Mouse (Mus musculus) kidney, embryonic 15.5 days (tissue): Measurements from ENCODE around the gene Tph2. TPM values are rescaled to one million over a fixed set of nuclear protein-coding genes. Genes with fewer than 3 reads are reported as not detected.

Experiments used
- ATAC-seq: fragments of 200-750 bp; cut with Nextera tagmentation; replicated peaks from 2 replicates; pipeline ENCODE4 v1.8.0; 2017; ENCODE audit warnings: moderate TSS enrichment; ENCODE audit not compliant: low FRiP score
- H3K27ac ChIP-seq: fragments of 300-500 bp; sonication (generic); 2 replicates; pipeline ENCODE4 v1.5.1; 2015; ENCODE audit warnings: mild to moderate bottlenecking, inconsistent platforms
- H3K27me3 ChIP-seq: fragments of 300-500 bp; sonication (generic); 2 replicates; pipeline ENCODE4 v1.6.1; 2015; ENCODE audit warnings: inconsistent platforms
- H3K36me3 ChIP-seq: fragments of 300-500 bp; sonication (generic); 2 replicates; pipeline ENCODE4 v1.6.1; 2015; ENCODE audit warnings: inconsistent platforms
- H3K4me1 ChIP-seq: fragments of 300-500 bp; sonication (generic); 2 replicates; pipeline ENCODE4 v1.6.1; 2015; ENCODE audit warnings: inconsistent platforms
- H3K4me2 ChIP-seq: fragments of 300-500 bp; sonication (generic); 2 replicates; pipeline ENCODE4 v1.6.1; 2015; ENCODE audit warnings: moderate library complexity, mild to moderate bottlenecking, inconsistent platforms
- H3K4me3 ChIP-seq: fragments of 300-500 bp; sonication (generic); replicated peaks from 2 replicates; pipeline ENCODE4 v1.5.1; 2015; ENCODE audit warnings: mild to moderate bottlenecking, inconsistent platforms
- H3K9ac ChIP-seq: fragments of 300-500 bp; sonication (generic); 2 replicates; pipeline ENCODE4 v1.6.1; 2015; ENCODE audit warnings: mild to moderate bottlenecking, inconsistent platforms
- H3K9me3 ChIP-seq: fragments of 300-500 bp; sonication (generic); replicated peaks from 2 replicates; pipeline ENCODE4 v1.6.1; 2016; ENCODE audit warnings: inconsistent platforms
- WGBS: fragments of 180-500 bp; shearing (Covaris S2); methylation state at CpG from one replicate; pipeline ENCODE4 v1.1.7; 2015; ENCODE audit warnings: mixed read lengths; 5-methylcytosine and 5-hydroxymethylcytosine counted together
- polyA plus RNA-seq: library from polyadenylated mRNA; unstranded; fragments of >200 nt; fragmentation: Nextera tagmentation; extraction: Ambion mirVana; gene quantifications from 2 replicates; pipeline ENCODE4 v1.2.1, GENCODE M21; 2015

The Tph2 gene
- polyA plus RNA-seq, 1 experiment from 2014 or later, result not detected

DNA sequence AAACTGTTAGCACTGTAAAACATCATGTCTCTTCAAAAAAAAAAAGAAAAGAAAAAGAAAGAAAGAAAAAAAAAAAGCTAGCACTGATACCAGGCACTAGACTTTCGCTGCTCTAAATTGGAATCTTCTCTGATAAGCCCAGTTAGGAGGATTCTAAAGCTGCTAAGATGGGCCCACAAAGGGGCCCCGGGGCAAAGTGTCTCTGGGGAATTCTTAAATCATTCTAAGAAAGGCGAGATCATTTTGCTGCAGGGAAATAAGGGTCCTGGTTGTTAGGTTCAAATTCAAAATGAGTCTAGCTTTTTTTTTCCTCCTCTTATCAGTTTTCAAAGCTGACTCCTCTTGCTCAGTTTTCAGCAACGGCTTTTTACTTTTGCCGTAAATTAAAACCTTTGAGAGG, 59.3 kb downstream of the Tph2 start:
- no peaks in the 10 kb centered on the region for H3K27me3 ChIP-seq
- no peaks in the 10 kb centered on the region for H3K9me3 ChIP-seq
- H3K9ac ChIP-seq, result no peak overlapping the region
- no peak for ATAC-seq
- H3K4me1 ChIP-seq, result 0 out of 2 replicates have a peak, but pooled peaks cover 4% of the 10 kb centered on the region
- H3K4me2 ChIP-seq, result no peak overlapping the region
- H3K36me3 ChIP-seq, result no peaks in the 10 kb centered on the region
- H3K27ac ChIP-seq, result no peak overlapping the region
- no peak overlapping the region for H3K4me3 ChIP-seq
- WGBS, result 33% methylated on average over 5 of the region's 5 CpGs

DNA sequence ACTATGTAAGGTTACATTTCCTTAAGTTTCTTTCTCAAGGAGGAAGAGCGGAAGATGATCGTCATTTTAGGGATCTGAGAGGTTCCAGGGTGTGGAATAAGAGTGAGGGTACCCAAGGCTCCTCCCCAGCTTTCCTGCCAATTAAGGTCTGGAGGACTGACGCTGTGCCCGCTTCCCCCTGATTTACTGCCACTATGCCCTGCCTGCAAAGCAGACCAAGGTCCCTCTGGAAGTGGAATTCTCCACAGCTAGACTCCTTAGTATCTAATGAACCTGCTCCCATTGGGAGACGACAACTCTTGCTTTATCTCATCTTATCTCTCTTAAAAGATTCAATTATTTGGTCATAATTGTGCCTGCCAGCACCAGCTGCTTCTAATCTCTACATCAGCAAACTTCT, 59.8 kb downstream of the Tph2 start:
- 54% methylated on average over 5 of the region's 5 CpGs for WGBS
- Histone ChIP-seq H3K4me3 (no peak overlapping the region), H3K4me2 (no peak overlapping the region), H3K36me3 (no peaks in the 10 kb centered on the region), H3K9me3 (no peaks in the 10 kb centered on the region), H3K27ac (no peak overlapping the region), H3K27me3 (no peaks in the 10 kb centered on the region), H3K9ac (no peak overlapping the region), H3K4me1 (0 out of 2 replicates have a peak, but pooled peaks cover 4% of the 10 kb centered on the region)
- no peak for ATAC-seq

DNA sequence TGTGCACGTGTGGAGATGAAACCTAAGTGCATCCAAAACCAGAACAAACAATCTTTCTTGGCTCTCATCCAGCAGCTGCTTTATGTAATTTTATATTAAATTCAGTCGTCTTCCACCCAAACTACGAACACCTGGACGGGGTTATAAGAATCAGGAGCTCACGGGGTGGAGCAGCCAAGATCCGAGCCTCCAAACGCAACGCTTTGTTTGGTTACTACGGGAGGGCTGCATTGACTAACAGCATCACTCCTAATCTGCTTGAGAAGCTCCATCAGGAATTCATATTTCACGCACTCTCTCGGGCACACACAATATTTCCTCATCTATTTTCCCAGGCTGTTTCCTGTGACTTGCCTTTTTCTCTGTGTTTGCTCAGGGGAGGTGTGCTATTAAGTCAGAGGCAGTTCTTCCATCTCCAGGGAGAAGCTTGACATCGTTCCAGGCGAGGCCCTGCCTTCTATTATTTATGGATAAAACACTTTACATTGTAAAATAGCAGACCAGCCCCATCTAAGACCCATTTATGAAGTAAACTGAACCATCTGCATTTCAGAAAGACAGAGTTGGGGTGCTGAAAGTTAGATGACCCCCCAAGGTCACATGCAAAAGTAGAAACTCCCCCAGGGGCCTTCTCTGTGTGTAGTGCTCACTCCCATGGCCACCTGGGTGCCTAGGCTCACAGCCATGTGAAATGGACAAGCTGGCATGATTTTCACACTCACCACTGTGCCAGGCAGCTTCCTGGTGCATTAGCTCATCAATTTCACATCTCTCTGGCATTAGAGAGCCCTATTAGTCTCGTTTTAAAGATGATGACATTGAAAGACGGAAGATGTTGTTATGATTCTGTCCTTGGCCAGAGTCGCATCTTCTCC, 76.9 kb downstream of the Tph2 start:
- H3K4me3 ChIP-seq, result no peak overlapping the region
- no peaks in the 10 kb centered on the region for H3K9me3 ChIP-seq
- no peak for ATAC-seq
- H3K27me3 ChIP-seq, result no peaks in the 10 kb centered on the region
- H3K9ac ChIP-seq, result no peak overlapping the region
- H3K4me1 ChIP-seq, result no peaks in the 10 kb centered on the region
- H3K27ac ChIP-seq, result no peak overlapping the region
- no peaks in the 10 kb centered on the region for H3K36me3 ChIP-seq
- WGBS, result 73% methylated on average over 16 of the region's 16 CpGs
- H3K4me2 ChIP-seq, result no peak overlapping the region

DNA sequence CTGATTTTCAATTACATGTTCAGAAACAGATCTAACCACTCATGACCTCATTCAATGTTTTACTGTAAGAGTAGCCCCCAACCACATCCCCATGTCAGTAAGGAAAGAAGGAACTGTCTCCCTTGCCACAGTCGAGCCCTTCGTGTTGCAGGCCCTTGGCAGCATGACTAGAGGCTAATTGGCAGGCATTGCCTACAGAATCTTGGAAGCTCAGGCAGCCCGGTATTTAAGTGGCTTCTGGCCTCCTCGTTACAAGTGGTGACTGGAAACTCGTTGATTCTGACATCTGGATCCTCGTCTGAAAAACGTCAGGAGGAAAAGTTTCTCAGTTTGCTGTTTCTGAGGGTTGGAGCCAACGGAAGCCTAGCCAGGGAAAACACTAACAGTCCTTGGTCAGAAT, 80.6 kb downstream of the Tph2 start:
- Histone ChIP-seq H3K4me1 (no peaks in the 10 kb centered on the region), H3K9ac (no peak overlapping the region), H3K27ac (no peak overlapping the region), H3K4me2 (no peak overlapping the region), H3K36me3 (no peaks in the 10 kb centered on the region), H3K9me3 (no peaks in the 10 kb centered on the region), H3K27me3 (no peaks in the 10 kb centered on the region), H3K4me3 (no peak overlapping the region)
- ATAC-seq, result no peak
- 50% methylated on average over 8 of the region's 8 CpGs for WGBS

DNA sequence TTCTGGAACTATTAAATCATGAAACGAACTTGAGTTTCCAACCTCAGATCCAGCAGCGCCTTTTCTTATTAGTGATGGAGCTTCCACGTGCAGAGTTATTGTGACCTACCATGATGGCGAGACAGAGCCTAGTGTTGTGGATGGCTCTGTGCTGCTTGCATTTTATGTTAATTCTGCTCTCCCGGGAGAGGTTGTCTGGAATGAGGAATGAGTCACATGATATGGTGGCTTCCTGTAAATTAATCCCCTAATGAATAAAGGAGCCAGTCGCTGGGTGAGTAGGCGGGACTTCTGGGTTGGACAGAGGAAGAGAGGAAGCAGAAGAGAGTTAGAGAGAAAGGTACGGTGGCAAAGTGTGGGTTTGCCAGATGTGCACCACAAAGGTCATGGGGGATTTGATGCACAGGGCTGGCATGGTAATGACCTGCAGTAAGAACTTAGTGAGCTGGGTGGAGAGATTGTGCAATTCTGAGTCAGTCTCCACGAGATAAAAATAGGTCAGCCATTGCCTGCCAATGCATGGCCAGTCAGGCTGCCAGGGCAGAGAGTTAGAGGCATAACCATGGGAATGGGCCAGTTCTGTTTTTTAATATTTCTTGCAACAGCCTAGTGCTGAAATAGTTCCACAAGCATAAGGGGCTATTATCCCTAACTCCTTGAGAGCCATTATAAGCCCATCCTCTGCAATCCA, 84.8 kb downstream of the Tph2 start:
- 68% methylated on average over 9 of the region's 9 CpGs for WGBS
- Histone ChIP-seq H3K27me3 (no peaks in the 10 kb centered on the region), H3K4me2 (no peak overlapping the region), H3K9me3 (no peaks in the 10 kb centered on the region), H3K27ac (no peak overlapping the region), H3K4me3 (no peak overlapping the region), H3K4me1 (no peaks in the 10 kb centered on the region), H3K9ac (no peak overlapping the region), H3K36me3 (no peaks in the 10 kb centered on the region)
- ATAC-seq, result no peak

DNA sequence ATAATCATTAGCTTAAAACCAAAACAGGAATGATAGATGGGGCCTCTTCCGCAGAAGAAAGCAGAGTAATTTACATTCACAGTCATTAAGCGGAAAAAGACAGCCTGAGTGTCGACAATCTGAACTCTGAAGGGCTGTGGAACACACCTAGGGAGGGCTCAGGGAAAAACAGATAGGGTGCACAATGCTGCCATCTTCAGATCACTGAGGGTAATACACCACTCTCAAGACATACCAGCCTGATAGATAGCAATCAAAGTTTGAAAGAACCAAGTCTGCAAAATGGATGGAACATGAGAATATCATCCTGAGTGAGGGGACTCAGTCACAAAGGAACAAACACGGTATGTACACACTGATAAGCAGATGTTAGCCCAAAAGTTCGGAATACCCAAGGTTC, 87.7 kb downstream of the Tph2 start:
- peak; percentile 78; the same call in 1 of the 2 replicates for ATAC-seq
- Histone ChIP-seq H3K27me3 (no peaks in the 10 kb centered on the region), H3K27ac (no peak overlapping the region), H3K4me2 (no peak overlapping the region), H3K9me3 (no peaks in the 10 kb centered on the region), H3K36me3 (no peaks in the 10 kb centered on the region), H3K4me3 (no peak overlapping the region), H3K9ac (no peak overlapping the region), H3K4me1 (no peaks in the 10 kb centered on the region)
- WGBS, result 11% methylated on average over 5 of the region's 5 CpGs

DNA sequence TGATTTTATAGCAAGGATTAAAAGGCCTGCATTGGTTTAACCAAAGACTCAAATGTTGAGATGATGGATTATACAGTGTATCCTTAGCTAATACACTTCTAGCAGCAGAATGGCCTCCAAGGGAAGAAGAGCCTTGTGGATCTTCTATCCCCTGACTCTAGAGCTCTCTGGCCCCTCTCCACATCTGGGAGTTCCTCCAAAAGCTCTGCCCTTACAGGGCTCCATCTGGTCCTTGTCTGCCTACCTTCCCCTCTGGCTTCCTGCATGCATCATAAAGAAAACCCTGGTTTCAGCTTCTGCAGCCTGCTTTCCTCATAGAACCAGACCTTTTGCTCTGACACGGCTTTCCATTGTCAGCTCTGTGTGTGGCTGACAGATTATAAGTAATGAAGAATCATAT, 88.6 kb downstream of the Tph2 start:
- Histone ChIP-seq H3K4me2 (no peak overlapping the region), H3K4me1 (no peaks in the 10 kb centered on the region), H3K9ac (no peak overlapping the region), H3K36me3 (no peaks in the 10 kb centered on the region), H3K4me3 (no peak overlapping the region), H3K27me3 (no peaks in the 10 kb centered on the region), H3K9me3 (no peaks in the 10 kb centered on the region), H3K27ac (no peak overlapping the region)
- 42% methylated on average over 1 of the region's 1 CpGs for WGBS
- no peak for ATAC-seq

DNA sequence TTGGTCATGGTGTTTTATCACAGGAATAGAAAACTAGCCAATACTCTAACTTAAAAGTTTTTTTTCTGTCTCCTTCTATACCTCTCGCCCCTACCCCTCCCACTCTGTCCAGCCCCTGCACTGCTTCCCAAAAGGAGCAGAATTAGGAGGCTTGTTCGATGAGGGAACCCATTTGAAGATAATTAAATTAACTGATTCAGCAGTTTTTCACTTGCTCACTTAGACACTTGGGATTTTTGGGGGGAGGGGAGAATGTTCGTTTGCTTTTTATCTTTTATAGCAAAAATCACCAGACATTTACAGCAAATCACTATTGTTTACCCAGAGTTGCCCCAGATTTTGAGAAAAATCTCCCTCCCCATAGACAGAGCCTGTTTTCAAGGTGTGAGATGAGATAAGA, 106.6 kb downstream of the Tph2 start:
- H3K27ac ChIP-seq, result no peak overlapping the region
- H3K9ac ChIP-seq, result no peak overlapping the region
- H3K4me2 ChIP-seq, result no peak overlapping the region
- WGBS, result 70% methylated on average over 3 of the region's 3 CpGs
- H3K9me3 ChIP-seq, result no peaks in the 10 kb centered on the region
- no peak overlapping the region for H3K4me3 ChIP-seq
- ATAC-seq, result no peak
- no peaks in the 10 kb centered on the region for H3K27me3 ChIP-seq
- H3K4me1 ChIP-seq, result no peaks in the 10 kb centered on the region
- H3K36me3 ChIP-seq, result no peaks in the 10 kb centered on the region

DNA sequence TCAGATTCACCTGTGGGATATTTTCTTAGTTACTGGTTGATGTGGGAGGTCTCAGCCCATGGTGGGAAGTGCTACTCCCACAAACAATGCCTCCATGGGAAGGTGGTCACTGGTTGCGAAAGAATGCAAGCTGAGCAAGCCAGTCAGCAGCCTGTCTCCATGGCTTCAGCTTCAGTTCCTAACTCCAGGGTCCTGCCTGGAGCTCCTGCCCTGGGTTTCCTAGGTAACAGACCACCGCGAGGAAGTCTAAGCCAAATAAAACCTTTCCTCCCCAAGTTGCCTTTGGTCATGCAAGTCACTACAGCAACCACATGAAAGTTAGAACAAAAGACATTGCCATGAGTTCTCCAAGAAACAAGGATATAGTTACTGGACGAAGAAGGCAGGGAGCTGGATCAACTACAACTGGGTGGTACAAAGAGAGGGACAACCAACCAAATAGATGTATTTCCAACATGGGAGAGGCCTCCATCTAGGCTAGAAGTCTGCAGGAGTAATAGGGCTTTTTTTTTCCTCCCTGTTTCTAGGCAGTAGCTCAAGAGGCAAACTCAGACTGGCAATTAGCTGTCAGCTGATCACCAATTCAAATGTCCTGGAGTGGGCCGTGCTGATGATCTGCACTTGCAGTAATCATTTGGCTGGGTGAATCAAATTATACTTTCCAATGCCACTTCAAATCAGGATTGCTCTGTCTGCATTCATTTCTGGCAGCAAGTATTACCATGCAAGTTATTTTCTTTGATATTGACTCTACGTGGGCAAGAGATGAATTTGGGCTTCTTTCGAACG, 115.5 kb downstream of the Tph2 start:
- no peaks in the 10 kb centered on the region for H3K4me1 ChIP-seq
- no peak overlapping the region for H3K9ac ChIP-seq
- no peaks in the 10 kb centered on the region for H3K27me3 ChIP-seq
- H3K4me2 ChIP-seq, result no peak overlapping the region
- H3K27ac ChIP-seq, result no peak overlapping the region
- no peaks in the 10 kb centered on the region for H3K36me3 ChIP-seq
- whole genome bisulfite sequencing, result 82% methylated on average over 8 of the region's 8 CpGs
- H3K9me3 ChIP-seq, result no peaks in the 10 kb centered on the region
- no peak for ATAC-seq
- H3K4me3 ChIP-seq, result no peak overlapping the region

DNA sequence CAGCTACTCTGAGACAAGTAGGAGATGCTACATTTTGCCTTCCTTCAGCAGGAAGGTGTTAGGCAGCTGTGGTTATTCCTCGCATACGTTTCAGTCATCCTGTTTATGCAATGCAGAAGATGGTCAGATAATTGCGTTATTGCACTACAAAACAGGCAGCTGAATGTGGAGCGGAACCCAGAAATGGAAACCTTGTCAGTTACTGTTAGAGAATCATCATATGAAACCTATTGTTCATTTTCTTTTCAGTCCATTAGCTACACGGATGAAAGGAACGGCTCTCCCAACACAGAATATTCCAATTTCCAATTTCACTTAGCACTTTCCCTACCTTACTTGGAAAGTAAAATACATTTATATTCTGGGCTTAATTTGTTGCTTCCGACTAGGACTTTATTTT, 120.9 kb downstream of the Tph2 start:
- no peaks in the 10 kb centered on the region for H3K9me3 ChIP-seq
- H3K4me1 ChIP-seq, result no peaks in the 10 kb centered on the region
- no peak overlapping the region for H3K4me3 ChIP-seq
- no peak for ATAC-seq
- WGBS, result 88% methylated on average over 7 of the region's 7 CpGs
- no peaks in the 10 kb centered on the region for H3K36me3 ChIP-seq
- no peaks in the 10 kb centered on the region for H3K27me3 ChIP-seq
- no peak overlapping the region for H3K27ac ChIP-seq
- H3K4me2 ChIP-seq, result no peak overlapping the region
- no peak overlapping the region for H3K9ac ChIP-seq

DNA sequence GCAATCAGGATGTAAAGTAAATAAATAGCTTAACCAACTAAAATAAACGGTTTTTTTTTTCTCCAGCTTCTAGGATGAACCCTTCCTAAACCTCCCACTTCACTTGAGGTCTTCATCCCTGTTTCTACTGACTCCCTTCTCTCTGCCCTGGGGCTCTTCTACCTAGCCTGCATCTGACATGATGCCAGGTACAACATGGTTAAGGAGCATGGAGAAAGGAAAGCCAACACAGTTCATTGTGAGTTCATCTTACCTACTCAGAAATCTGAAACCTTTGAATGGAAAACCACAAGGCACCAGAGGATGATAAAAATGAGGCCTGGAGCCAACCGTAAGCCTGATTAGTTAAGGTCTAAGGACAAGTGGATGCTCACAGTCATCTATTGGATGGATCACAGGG, 123.3 kb downstream of the Tph2 start:
- Histone ChIP-seq H3K4me3 (no peak overlapping the region), H3K27me3 (no peaks in the 10 kb centered on the region), H3K36me3 (no peaks in the 10 kb centered on the region), H3K4me2 (no peak overlapping the region), H3K27ac (no peak overlapping the region), H3K9me3 (no peaks in the 10 kb centered on the region), H3K4me1 (no peaks in the 10 kb centered on the region), H3K9ac (no peak overlapping the region)
- no peak for ATAC-seq
- WGBS, result 69% methylated on average over 2 of the region's 2 CpGs

DNA sequence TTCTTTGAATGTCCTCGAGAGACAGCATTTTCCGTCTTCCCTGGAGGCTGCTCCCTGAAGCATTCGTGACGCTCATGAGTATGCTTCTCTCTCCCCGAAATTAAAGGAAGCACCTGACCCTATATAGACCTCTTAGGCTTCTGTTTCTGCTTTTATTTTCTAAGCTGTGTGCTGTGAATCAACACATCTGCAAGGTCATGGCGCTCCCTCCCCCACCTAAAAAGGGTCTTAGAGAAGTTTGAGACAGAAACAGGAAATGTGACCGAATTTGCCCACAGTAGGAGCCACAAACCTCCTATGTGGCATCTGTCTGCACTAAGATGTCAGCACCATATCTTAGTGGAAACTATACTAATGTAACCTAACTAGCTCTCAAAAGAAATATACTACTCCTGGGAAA, 124.1 kb downstream of the Tph2 start:
- Histone ChIP-seq H3K4me3 (no peak overlapping the region), H3K9me3 (no peaks in the 10 kb centered on the region), H3K4me2 (no peak overlapping the region), H3K4me1 (no peaks in the 10 kb centered on the region), H3K27me3 (no peaks in the 10 kb centered on the region), H3K36me3 (no peaks in the 10 kb centered on the region), H3K27ac (no peak overlapping the region), H3K9ac (no peak overlapping the region)
- no peak for ATAC-seq
- WGBS, result 64% methylated on average over 7 of the region's 7 CpGs
